Mouse (Mus musculus): ENCODE data around the gene Mpp6.

DNA sequence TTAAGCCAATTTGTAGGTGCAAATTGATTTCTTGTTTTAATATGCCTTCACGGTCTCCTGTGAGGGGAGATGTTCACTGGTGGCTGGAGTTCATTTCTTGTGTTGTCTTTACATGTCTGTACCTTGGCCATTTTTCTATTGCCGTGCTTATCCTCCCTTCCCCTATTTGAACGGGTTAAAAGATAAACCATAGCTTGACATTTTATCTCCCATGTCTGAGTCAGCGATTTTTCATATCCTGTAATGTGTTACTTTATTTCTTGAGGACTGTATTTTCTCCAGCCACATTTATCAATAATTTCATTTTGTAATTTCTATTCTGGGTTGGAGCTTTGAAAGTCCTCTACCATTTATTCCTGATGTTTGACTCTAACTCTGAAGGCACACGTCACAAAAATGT is 20.7 kb upstream of the Mpp6 start:
- TF ChIP-seq EP300 (IDR thresholded peaks at IDR 0.05; ENCODE audit: insufficient read depth, low read depth, low read length) (no peak), CTCF (IDR thresholded peaks at IDR 0.05) (no peak)
